Mouse (Mus musculus) myocyte (in vitro differentiated cells): ENCODE measurements around the gene Sdc3.

Experiments
- CEBPB ChIP-seq: IDR thresholded peaks from 2 replicates; pipeline ENCODE4 v1.6.1; 2011; ENCODE audit warnings: mild to moderate bottlenecking, moderate library complexity; ENCODE audit not compliant: poor library complexity, insufficient read depth, severe bottlenecking
- E2F4 ChIP-seq: IDR thresholded peaks from one replicate; pipeline ENCODE4 v1.6.1; 2011; ENCODE audit warnings: mild to moderate bottlenecking, control low read depth, moderate library complexity; ENCODE audit not compliant: insufficient read depth
- MAX ChIP-seq: IDR thresholded peaks from one replicate; pipeline ENCODE4 v1.6.1; 2011; ENCODE audit warnings: low read depth, mild to moderate bottlenecking, control low read depth
- MYOD1 ChIP-seq, 3 experiments: IDR thresholded peaks; one replicate each; pipeline ENCODE4 v1.6.1; 2011; ENCODE audit warnings: control low read depth in 2 of 3, low read depth in 2 of 3, mild to moderate bottlenecking in 2 of 3, moderate library complexity in 1 of 3; ENCODE audit not compliant: insufficient read length in 2 of 3, control insufficient read depth in 1 of 3
- MYOG ChIP-seq, 3 experiments: IDR thresholded peaks; one replicate each; pipeline ENCODE4 v1.6.1; 2011; ENCODE audit warnings: control low read depth in 2 of 3, low read depth in 2 of 3, mild to moderate bottlenecking in 2 of 3; ENCODE audit not compliant: insufficient read length in 2 of 3, control insufficient read depth in 1 of 3, insufficient read depth in 1 of 3
- POLR2A ChIP-seq: IDR thresholded peaks from one replicate; pipeline ENCODE4 v1.6.1; 2011; ENCODE audit warnings: low read depth, mild to moderate bottlenecking, control low read depth, moderate library complexity; ENCODE audit not compliant: insufficient read length
- POLR2AphosphoS2 ChIP-seq: IDR thresholded peaks from one replicate; pipeline ENCODE4 v1.6.1; 2011; ENCODE audit warnings: low read depth, control low read depth; ENCODE audit not compliant: insufficient read length
- REST ChIP-seq: IDR thresholded peaks from one replicate; pipeline ENCODE4 v1.6.1; 2011; ENCODE audit warnings: mild to moderate bottlenecking, control low read depth, moderate library complexity; ENCODE audit not compliant: insufficient read depth, insufficient read length
- TCF12 ChIP-seq: IDR thresholded peaks from one replicate; pipeline ENCODE4 v1.6.1; 2011; ENCODE audit warnings: mild to moderate bottlenecking, control low read depth; ENCODE audit not compliant: poor library complexity, insufficient read depth, severe bottlenecking
- USF1 ChIP-seq: IDR thresholded peaks from one replicate; pipeline ENCODE4 v1.6.1; 2011; ENCODE audit warnings: low read depth, mild to moderate bottlenecking, control low read depth, moderate library complexity

DNA sequence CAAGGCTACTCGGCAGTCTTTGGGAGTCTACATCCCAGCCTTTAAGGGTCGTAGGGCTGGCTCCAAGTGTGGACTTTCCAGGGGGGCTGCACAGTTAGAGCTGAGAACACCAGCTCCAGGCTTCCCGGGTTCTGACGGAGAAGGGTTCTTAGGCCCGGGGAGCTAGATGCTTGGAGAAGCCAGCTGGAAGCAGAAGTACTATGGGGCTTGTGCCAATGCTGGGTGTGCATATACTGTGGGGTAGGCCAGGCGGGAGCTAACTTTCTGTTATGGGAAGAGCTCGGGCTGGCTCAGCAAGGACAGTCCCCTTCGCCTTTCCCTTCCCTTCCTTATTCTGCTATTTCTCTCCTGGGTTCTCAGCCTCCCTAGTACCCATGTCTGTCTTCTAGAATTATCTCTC, 23.5 kb downstream of the Sdc3 start:
- TF ChIP-seq USF1 (no peak), POLR2A (no peak), CEBPB (no peak), MYOG (IDR thresholded peaks at IDR 0.05; ENCODE audit: control insufficient read depth in 1 of 3, insufficient read depth in 1 of 3, insufficient read length in 2 of 3, low read depth in 2 of 3) (no peak), E2F4 (no peak), MAX (no peak), TCF12 (no peak), POLR2AphosphoS2 (no peak), REST (no peak), MYOD1 (IDR thresholded peaks at IDR 0.05; ENCODE audit: control insufficient read depth in 1 of 3, insufficient read length in 2 of 3, low read depth in 2 of 3) (no peak)
